Mouse (Mus musculus) right cerebral cortex, adult 2 months (tissue): ENCODE measurements around the gene Scp2d1.
"Not testable (repeated sequence)": the region's sequence is repeated elsewhere in the genome, so short reads cannot be mapped to it uniquely, and the experiment has no call there.

Experiments used
- DNase-seq, 2 experiments: peaks; one replicate each; pipeline ENCODE4 v3.0.0; 2021 to 2022; ENCODE audit warnings: low spot score in 2 of 2

The Scp2d1 gene

DNA sequence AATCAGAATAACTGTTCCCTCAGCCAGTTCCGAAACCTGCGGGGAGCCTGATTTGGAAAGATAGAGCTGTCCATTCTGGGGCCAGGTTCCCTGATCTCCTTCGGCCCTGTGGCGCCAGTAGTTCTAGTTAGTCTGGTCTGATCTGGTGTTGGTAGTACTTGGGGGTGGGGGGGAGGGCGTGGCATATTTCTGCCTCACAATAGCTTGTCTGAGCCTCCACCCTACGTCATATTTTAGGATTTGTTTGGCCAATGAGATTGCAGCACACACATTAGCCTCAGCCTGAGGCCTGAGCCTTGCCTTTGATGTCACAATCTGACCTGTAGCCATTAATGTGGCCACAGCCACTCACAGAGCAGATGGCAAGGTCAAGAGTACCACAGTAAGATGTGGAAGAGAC lies at the start of gene Scp2d1:
Scp2d1 (plus strand) TSS at position 301 of the 400 bp plus-strand sequence.
- DNase-seq, result not testable (repeated sequence)

DNA sequence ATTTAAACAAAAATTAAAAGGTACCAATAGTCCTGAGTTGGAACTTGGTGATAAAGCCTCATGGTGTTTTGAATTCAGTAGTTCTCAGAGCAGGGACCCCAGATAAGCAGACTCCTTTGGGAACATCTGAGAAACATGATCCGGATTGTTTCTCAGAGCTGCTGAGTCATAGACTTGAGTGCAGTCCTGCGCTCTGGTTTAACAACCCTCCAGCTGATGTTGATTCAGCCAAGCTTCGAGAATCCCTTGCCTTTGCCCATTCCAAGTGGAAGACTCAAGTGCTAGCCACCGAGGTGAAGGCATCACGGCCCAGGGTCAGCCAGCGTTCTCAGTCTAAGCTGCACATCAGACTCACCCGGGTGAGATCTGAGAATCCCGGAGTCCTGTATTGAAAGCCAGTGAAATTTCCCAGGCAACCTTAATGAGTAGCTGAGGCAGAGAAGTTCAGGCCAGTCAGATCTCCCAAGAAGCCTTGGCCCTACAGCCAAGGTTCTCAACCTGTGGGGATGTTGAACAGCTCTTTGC lies 48.8 kb upstream of the Scp2d1 start:
- DNase-seq, result no peak

DNA sequence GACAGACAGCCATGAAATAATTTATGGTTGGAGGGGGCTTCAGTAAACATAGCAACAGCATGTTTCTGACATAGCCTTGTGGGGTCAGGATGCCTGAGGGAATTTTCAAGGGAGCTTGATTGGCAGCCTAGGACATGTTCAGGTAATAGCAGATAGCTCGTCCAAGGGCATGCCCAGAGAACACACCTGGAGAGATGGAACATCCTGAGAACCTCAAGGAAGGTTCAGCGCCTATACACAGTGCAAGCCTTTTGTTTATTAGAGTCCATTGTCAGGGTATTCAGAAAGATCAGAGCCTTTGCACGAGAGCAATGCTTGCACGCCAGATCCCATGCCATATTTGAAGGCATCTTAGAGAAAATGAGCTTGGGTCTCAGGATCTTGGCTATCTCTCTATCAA lies 47.8 kb upstream of the Scp2d1 start:
- no peak for DNase-seq

DNA sequence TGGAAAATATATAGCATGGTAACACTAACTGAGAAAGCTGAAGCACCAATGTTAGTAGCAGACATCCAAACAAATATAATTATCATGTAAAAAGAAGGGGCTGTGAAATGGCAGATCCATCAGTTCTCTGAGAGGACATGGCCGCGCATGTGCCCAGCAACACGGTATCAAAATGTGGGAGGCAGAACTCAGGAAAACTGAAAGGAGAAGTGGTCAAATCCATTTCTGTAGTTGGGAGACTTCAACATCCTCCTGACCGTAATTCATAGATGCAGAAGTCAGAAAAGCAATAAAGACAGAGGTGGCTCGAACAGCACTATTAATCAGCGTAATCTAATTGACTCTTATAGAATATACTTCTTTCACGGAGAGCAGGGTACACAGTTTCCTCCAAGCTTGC lies 44.2 kb upstream of the Scp2d1 start:
- no peak for DNase-seq

DNA sequence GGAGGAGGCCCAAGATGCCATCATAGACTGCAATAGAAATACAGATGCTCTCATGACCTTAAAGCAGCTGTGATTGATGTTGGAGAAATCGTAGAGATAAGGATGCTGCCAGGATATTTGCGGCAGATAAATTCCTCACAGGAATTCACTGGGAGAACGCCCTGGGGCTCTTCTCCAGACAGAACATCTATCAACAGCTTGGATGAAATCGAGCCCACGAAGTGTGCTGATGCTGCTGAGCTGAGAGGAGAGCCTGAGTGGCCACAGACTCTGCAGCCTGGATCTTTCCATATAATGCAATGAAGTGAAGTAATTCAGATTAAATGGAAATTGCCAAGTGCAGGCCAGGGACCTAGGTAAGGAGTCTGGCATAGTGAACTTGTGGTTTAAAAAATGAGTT lies 42.7 kb upstream of the Scp2d1 start:
- DNase-seq, result no peak

DNA sequence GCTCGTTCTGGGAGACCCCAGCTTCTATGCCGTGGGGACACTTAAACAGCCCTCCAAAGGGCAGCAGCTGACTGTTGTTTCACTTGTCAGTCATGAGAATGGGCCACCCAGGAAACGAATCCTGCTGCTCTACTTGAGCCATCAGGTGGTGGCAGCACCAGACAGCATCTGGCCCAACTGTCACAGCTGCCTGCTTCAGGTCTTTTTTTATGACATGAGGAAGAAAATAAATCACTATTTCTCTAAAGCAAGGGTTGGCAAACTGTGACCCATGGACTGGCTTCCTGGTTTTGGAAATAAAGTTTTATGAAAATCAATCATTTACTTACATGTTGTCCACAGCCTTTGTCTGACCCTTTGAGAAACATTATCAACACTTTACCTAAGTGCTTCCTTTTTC lies 41.6 kb upstream of the Scp2d1 start:
- no peak for DNase-seq

DNA sequence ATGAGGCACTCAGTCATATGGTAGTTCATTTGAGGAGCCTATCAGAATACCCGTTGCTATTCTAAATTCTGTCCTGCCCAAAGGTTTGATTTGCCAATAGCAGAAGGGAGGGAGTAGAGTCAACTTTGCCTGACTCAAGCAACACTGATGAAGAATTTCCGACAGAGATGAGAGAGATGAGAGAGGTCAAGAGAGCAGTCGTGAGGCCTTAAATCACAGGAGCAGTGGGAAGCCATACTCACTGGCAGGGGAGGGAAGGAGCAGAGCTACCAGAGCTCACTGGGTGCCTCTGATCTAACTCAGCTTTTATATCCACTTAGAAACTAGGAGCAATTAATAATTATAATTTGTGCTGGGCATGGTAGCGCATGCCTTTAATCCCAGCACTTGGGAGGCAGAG lies 41.0 kb upstream of the Scp2d1 start:
- DNase-seq, result no peak

DNA sequence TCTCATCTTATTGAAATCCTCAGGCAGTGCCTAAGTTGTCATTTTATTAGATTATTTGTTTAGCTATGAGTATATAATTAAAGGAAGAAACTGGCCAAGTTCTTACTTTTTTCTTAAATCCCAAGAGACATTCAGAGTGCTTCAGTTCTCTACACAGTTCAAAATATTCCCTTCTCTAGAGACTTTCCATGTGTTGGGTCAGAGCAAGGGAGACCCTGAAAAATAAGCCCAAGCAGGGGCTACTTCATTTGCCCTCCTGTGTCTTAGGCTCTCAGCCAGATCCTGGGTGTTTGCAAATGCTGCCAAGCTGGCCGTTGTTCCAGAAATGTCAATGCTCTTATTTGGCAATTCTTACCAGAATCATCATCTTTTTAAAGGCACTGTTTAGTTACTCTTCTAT lies 40.3 kb upstream of the Scp2d1 start:
- no peak for DNase-seq

DNA sequence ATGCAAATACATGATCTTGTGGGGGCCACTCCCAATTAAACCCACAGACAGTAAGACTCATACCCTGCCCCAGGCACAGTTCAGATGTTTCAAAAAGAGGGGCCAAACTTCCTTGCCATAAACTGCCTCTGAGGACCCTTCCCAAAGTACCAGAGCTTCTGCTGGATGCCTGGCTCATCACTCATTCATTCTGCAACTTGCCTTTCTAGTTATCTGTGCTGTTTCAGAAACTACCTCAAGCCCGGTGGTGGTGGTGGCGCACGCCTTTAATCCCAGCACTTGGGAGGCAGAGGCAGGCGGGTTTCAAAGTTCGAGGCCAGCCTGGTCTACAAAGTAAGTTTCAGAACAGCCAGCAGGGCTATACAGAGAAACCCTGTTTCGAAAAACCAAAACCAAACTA lies 39.6 kb upstream of the Scp2d1 start:
- DNase-seq, result no peak

DNA sequence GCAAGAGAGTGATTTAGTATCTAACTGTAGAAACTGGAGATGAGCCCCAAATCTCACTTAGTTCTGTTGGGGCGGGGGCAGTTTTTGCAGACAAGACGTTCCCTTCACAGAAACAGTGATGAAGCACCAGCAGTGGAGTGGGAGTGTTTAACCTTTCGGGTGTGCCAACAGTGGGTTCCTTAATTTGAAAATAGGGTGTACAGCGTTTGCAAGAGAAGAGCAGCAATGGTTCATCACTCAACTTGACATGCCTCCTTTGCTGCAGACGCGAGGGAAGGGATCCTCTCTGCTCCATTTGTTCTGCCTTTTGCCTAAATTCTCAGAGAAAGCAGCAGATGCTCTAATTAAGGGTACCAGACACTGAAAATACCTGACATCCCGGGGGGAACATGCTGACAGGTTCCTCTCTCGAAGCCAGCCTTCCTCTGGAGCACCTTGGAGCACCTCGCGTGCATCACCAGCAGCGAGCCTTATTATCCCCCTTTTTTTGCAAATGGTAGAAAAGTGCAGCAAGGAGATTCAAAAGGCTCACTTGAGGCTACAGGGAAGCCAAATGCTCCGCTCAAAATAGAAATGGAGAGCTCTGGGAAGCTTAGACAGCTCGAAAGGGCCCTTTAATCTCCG lies 31.7 kb upstream of the Scp2d1 start:
- DNase-seq, result peak; percentile 48 to 49

DNA sequence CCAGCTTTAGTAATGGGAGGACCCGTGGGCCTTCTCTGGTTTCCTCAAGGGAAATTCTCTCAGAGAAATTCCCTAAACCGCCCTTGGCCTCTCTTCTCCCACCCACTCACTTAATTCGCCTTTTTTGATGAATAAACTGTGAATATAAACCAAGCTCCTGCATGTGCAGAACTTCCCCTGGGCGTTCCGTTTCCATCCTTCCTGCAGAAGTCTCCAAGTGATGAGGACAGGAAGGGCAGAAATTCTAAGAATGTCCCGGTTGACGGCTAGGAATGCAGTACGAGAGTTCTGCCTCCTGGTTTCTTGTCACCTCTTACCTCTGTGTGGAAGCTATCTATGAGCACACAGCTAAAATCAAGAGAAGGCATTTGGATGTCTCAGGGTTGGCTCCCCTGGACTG lies 25.9 kb upstream of the Scp2d1 start:
- no peak for DNase-seq

DNA sequence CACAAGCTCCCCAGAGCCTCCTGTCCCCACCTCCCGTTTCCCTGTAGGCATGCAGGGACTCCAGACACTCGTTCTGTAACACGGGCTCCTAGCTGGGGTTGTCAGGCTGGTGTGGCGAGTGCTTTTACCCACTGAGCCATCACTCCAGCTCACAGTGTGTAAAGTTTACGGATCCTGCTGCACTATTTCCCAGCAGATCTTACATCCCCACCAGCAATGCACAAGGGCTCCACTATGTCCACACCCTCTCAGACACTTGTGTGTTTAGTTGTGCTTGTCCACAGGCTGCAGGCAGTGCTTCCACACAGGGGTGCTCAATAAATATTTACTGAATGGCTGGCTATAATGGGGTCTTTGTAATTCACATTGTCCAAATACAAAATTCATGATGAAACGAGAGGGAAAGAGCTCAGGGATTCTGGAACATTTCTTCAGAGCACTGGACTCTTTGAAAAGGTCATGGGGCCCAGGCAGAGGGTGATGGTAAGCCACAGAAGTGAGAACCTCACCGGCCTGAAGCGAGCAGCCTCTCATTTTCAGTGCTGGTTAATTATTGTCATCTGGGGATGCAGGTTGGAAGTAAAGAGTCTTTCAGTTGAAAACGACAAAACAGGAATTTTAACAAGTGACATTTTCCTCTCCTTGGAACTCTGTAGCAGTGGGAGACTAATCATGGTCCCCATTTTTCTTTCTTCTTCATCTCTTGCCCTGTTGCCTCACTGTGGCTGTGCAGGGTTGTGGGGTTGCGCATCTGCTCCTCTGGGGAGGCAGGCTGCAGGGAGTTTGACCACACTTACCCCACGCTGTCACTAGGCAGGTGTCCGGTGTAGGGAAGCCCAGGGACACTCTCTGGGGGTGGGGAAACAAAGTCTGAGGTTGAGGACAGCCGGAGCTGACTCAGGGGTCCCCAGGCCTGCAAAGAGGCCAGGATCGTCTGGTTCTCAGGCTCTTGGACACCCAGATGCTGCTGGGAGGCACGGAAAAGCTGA lies 15.4 kb upstream of the Scp2d1 start:
- DNase-seq, result no peak

DNA sequence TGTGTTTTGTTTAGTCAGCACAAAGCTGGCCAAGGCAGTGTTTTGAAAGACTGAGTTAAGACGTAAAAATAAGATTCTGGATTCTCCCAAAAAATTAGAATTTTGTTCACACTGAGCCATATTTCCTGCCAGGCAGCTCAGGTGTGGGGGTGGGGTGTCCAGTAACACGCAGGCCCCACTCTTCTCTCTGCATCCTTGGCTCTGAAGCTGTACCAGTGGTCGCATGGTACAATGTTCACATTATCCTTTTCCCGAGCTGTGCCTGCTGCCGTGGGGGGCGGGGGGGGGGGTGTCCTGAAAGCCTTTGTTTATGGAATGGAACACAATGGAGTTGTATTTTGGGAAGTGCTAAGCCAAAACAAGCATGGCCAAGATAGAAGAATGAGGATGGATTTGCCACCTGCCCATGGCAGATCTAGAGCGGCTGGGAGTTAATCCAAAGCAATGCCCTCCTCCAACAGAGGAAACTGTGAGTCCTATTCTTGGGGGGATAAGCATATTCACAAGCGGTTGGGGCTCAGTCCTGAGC lies 5.1 kb downstream of the Scp2d1 start:
- DNase-seq, result no peak

DNA sequence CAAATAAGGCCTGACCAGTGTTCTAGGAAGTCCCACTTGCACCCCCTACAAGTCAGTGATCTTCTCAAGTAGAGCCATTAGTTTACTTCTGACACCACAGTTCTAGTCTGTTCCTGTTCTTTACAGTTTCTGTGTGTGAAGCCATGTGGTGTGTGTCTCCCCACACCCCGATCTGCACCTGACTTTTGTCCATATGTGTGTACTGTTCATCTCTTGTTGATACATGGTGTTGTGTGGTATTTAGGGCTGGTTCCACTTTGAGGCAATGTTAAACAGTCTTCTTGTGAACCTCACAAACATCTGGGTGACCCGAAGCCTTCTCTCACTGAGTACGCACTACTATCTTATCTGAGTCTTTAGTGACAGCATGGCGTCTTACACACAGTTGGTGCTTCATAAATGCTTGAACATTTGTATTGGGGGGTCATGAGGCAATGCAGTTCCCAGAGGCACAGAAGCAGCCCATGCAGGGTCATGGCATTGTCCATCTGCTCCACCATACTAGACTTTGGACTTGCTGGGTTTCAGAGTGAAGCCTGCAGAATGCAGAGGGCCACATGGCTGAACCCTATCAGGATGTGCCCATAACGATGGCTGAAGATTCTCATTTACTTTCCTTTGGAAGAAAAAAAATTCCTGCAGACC lies 13.3 kb downstream of the Scp2d1 start:
- no peak for DNase-seq

DNA sequence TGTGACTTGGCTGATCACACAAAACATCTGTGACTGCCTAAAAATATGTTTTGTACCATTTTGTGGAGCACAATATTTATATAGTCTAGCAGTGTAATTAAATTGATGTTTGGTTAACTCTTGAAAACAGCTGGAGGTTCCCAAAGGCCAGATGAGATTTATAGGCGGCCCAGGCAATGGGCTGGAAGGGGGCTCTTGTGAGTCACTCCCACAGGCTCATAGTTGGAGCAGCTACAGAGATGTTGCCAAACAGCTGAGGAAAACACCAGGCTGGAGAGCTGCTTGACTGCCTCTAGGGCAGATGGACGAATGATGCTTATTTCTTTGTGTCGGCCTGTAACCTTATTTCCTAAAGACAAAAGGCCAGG lies 13.8 kb downstream of the Scp2d1 start:
- no peak for DNase-seq

DNA sequence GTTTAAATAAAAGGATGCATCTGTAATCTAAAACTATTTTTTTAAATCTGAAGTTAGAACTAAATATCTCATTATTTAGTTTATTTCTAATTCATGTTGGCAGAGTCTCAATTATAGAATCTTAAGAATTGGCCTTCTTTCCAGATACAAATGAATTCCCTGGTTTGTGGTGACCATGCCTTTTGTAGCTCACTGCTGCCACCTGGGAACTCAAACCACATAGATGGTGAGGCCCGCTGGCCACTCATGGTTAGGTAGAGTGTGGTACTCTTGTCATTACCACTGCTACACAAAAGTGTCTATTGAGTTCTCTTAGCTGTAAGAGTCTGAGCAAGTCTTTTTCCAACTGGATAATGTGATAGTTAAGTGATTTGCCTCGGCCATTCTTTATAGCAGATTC lies 45.4 kb downstream of the Scp2d1 start:
- DNase-seq, result peak in 1 of 2 experiments; percentile 10
